Comparison of ENCODE assay signal across 8 mouse cellular contexts in the genomic region with DNA sequence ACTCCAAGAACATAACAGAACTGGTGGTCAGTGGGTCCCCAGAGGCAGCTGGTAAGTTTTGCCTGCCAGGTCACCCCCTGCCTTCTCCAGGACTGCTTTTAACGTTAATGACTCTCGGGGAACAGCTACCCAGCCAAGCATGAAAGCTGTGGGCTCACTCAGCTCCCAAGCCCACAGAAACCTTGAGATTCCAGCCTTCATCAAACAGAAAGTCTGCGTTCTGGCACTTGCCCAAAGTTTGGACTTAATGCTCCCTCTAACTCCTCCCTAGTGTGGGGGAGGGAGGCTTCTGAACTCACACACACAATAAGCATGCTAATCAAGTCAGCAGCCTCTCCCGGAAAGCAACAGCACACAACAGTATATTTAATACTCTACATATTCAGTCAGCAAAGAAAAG.
DNase-seq lines count a peak whose midpoint lies in the region; ATAC-seq and TF ChIP-seq lines count a peak whose summit lies in the region.

No protein-coding gene starts in this region.

- WGBS in intestine, embryonic 15.5 days, result 14% methylated on average over 4 of the region's 4 CpGs
- 11% methylated on average over 4 of the region's 4 CpGs for WGBS in lung, embryonic 15.5 days

- no peak for TF ChIP-seq CTCF in layer of hippocampus, adult 2 months (conservative IDR thresholded peaks at IDR 0.05)
- TF ChIP-seq CTCF in brain, embryonic 14.5 days (IDR thresholded peaks at IDR 0.05; ENCODE audit: borderline replicate concordance, extremely low read depth, insufficient read depth, insufficient read length), result no peak

- peak overlapping the region; percentile 32 for H3K27ac ChIP-seq in layer of hippocampus, adult 2 months
- H3K27ac ChIP-seq in intestine, embryonic 15.5 days, result peak overlapping the region; percentile 2; the same call in 1 of the 2 replicates
- H3K27ac ChIP-seq in lung, embryonic 15.5 days, result peak overlapping the region; percentile 53

- H3K9me3 ChIP-seq in intestine, embryonic 15.5 days, result no peaks in the 10 kb centered on the region
- H3K9me3 ChIP-seq in lung, embryonic 15.5 days, result no peaks in the 10 kb centered on the region

- no peak overlapping the region for H3K4me3 ChIP-seq in layer of hippocampus, adult 2 months
- no peak overlapping the region for H3K4me3 ChIP-seq in intestine, embryonic 15.5 days (replicated peaks)
- no peak overlapping the region for H3K4me3 ChIP-seq in lung, embryonic 15.5 days

- peak in 1 of 2 experiments; percentile 23 for DNase-seq in layer of hippocampus, adult 2 months (ENCODE audit: low spot score in 2 of 2)
- no peak for DNase-seq in layer of hippocampus, postnatal 25 days (ENCODE audit: extremely low spot score in 1 of 2, low spot score in 1 of 2)
- DNase-seq in brain, embryonic 14.5 days (ENCODE audit: low read depth), result peak; percentile 97
- DNase-seq in gastrocnemius, postnatal 36 days, result peak; percentile 17 to 29
- peak; percentile 49 for DNase-seq in right cerebral cortex, postnatal 4 days

- H3K27me3 ChIP-seq in intestine, embryonic 15.5 days (replicated peaks), result no peaks in the 10 kb centered on the region
- no peaks in the 10 kb centered on the region for H3K27me3 ChIP-seq in lung, embryonic 15.5 days

- TF ChIP-seq POLR2A in brain, embryonic 14.5 days (IDR thresholded peaks at IDR 0.05; ENCODE audit: borderline replicate concordance, extremely low read depth, insufficient read depth, insufficient read length, poor library complexity, severe bottlenecking), result no peak

- H3K36me3 ChIP-seq in intestine, embryonic 15.5 days, result no peaks in the 10 kb centered on the region
- H3K36me3 ChIP-seq in lung, embryonic 15.5 days, result peaks cover 23% of the 10 kb centered on the region

- intact Hi-C loops in gastrocnemius, postnatal 36 days (cut with DNase I), result no loop called here

- H3K4me1 ChIP-seq in intestine, embryonic 15.5 days (replicated peaks), result no peaks in the 10 kb centered on the region; the same call in 1 of the 2 replicates
- peaks cover 19% of the 10 kb centered on the region for H3K4me1 ChIP-seq in lung, embryonic 15.5 days

- peak; percentile 74 for ATAC-seq in intestine, embryonic 15.5 days
- ATAC-seq in lung, embryonic 15.5 days (ENCODE audit: borderline replicate concordance, extremely low read depth, low FRiP score, low TSS enrichment), result peak; percentile 90
- ATAC-seq in granulocyte monocyte progenitor cell, adult 5-6 weeks (replicated peaks; ENCODE audit: poor library complexity, severe bottlenecking), result no peak

- no peak overlapping the region for H3K4me2 ChIP-seq in intestine, embryonic 15.5 days (replicated peaks)
- H3K4me2 ChIP-seq in lung, embryonic 15.5 days, result 0 out of 2 replicates have a peak overlapping the region, but pooled peaks have one; percentile 2

- H3K9ac ChIP-seq in intestine, embryonic 15.5 days, result no peak overlapping the region
- no peak overlapping the region for H3K9ac ChIP-seq in lung, embryonic 15.5 days

Comparison
In these comparisons a context has a peak if more than half of its experiments do, and no peak if none do; other contexts are left out.
1. DNase-seq: peak in brain, embryonic 14.5 days (single experiment), gastrocnemius, postnatal 36 days (2 of 2) and right cerebral cortex, postnatal 4 days (single experiment); none in layer of hippocampus, postnatal 25 days (0 of 2).
2. H3K27ac ChIP-seq: peak in every context shown above with its lines; median percentile 53 in lung, embryonic 15.5 days; 32 in layer of hippocampus, adult 2 months; 2 in intestine, embryonic 15.5 days.